Mouse (Mus musculus) small intestine, adult 2 months (tissue): ENCODE data around the gene Sgms1. TPM values are rescaled to one million over a fixed set of nuclear protein-coding genes. Genes with fewer than 3 reads are reported as not detected.

Experiments used
- H3K27ac ChIP-seq: fragments of 200-500 bp; 2 replicates; pipeline ENCODE4 v1.5.1; 2012; ENCODE audit warnings: low read depth, low read length, control low read depth, inconsistent platforms; ENCODE audit not compliant: insufficient read depth
- H3K27me3 ChIP-seq: fragments of 200-500 bp; 2 replicates; pipeline ENCODE4 v1.6.1; 2012; ENCODE audit warnings: mild to moderate bottlenecking, moderate library complexity, low read length, inconsistent platforms; ENCODE audit not compliant: control insufficient read depth, insufficient read depth
- H3K36me3 ChIP-seq: fragments of 200-500 bp; 2 replicates; pipeline ENCODE4 v1.6.1; 2012; ENCODE audit warnings: mild to moderate bottlenecking, low read length, control low read depth, inconsistent platforms; ENCODE audit not compliant: control insufficient read depth, insufficient read depth
- H3K4me1 ChIP-seq: fragments of 200-500 bp; 2 replicates; pipeline ENCODE4 v1.6.1; 2012; ENCODE audit warnings: low read length, inconsistent platforms, mixed read lengths; ENCODE audit not compliant: control insufficient read depth, insufficient read depth, insufficient read length
- H3K4me3 ChIP-seq: fragments of 200-500 bp; 2 replicates; pipeline ENCODE4 v1.5.1; 2012; ENCODE audit warnings: low read depth, mild to moderate bottlenecking, control low read depth, inconsistent platforms, low read length, moderate library complexity
- CTCF ChIP-seq: fragments of 200-500 bp; IDR thresholded peaks from 2 replicates; pipeline ENCODE4 v1.5.1; 2012; ENCODE audit warnings: low read depth, mild to moderate bottlenecking, control low read depth, inconsistent platforms, low read length, moderate library complexity, mixed read lengths; ENCODE audit not compliant: insufficient replicate concordance, insufficient read length; ENCODE audit errors: extremely low read depth
- POLR2A ChIP-seq: fragments of 200-500 bp; IDR thresholded peaks from 2 replicates; pipeline ENCODE4 v1.6.1; 2012; ENCODE audit warnings: low read depth, mild to moderate bottlenecking, control low read depth, inconsistent platforms, low read length, moderate library complexity
- WGBS: fragments of 180-500 bp; shearing (Covaris S2); methylation state at CpG from one replicate; pipeline ENCODE4 v1.1.7; 2018; 5-methylcytosine and 5-hydroxymethylcytosine counted together
- polyA plus RNA-seq: library from polyadenylated mRNA; depleted of rRNA; stranded (reverse); fragments of >200 nt; gene quantifications from 2 replicates; pipeline ENCODE4 v1.2.3, GENCODE M21; 2012

Gene Sgms1
- polyA plus RNA-seq, 1 experiment = 7.5 TPM

DNA sequence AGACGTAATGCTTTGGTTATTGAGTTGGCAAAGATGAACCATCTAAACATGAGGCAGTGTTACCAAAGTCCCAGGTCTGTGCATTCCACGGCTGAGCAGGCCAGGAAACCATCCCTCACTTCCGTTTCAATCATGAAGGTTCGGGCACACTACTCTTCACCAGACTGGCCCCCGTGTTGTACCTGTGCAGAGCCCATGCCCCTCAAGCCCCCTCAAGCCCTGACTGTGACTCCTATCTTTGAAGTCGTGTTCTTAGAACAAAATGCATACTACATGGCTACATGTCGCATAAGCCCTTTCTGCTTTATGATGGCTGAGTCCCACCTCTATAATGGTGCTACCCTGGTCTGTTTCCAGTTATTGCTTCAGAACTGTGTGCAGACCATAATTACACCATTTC is 217.5 kb downstream of the Sgms1 start:
- TF ChIP-seq CTCF (no peak), POLR2A (no peak)
- 90% methylated on average over 7 of the region's 7 CpGs for WGBS

DNA sequence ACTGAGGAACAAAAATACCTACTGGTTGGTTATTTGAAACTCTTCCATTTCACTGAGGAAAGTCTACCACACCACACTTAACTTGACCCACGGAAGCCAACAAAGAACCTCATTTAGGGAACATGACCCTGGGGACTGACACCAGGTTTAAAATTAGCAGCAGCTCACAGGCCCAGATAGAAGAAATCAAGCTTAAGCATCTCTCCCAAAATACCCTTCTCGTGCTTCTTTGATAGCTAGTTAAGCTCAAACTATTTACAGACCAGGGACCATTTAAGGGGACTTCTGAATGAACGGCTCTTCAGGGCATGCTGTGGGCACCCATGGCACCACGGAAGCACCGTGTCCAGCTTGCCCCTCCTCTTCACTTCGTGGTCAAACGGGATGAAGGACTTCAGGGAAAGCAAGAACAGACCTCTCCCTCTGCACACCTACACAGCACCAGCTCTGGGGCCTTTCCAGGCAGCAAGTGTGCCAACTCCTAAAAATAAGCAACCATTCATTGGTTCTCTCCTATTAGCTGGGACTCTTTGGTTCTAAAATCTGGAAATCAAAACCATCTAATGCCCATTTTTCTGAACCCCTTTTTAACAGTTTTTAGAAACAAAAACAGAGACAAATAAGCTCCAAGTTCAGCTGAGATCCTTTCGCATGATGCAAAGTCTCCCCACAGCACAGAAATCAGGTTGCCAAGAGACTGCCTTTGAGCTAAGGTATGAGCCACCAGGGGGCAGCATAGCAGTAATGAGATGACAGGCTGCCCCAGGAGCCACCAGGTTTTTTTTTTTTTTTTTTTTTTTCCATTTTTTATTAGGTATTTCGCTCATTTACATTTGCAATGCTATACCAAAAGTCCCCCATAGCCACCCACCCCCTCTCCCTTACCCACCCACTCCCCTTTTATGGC is 219.6 kb downstream of the Sgms1 start:
- no peak overlapping the region for H3K27ac ChIP-seq

More for the DNA sequence above, 217.5 kb downstream of the Sgms1 start:
- H3K4me1 ChIP-seq = peaks cover 12% of the 10 kb centered on the region
- no peaks in the 10 kb centered on the region for H3K27me3 ChIP-seq
- H3K4me3 ChIP-seq = no peak overlapping the region
- no peak overlapping the region for H3K27ac ChIP-seq
- H3K36me3 ChIP-seq = no peaks in the 10 kb centered on the region

DNA sequence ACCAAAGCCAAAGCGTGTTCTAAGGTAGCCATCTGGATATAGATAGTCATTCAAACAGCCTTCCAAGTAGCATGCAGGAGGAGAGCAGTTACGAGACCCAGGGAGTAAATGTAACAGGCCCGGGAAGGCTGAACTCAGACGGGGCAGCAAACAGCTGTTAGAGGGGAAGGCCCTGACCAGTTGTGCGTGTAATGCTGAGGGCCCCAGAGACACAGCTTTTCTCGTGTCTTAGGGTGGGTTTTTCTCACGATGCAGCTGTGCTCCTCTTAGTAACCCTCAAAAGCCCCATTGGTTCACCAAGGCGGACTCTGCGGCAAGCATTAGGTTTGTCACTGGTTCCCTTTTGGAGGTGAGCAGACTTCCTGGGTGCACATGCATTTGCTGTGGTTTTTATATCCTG is 221.5 kb downstream of the Sgms1 start:
- Histone ChIP-seq H3K4me3 (no peak overlapping the region), H3K4me1 (peaks cover 12% of the 10 kb centered on the region), H3K27ac (no peak overlapping the region), H3K36me3 (no peaks in the 10 kb centered on the region), H3K27me3 (no peaks in the 10 kb centered on the region)
- TF ChIP-seq POLR2A (no peak), CTCF (no peak)
- 86% methylated on average over 9 of the region's 9 CpGs for WGBS

More for the DNA sequence above, 219.6 kb downstream of the Sgms1 start:
- Histone ChIP-seq H3K27me3 (no peaks in the 10 kb centered on the region), H3K4me3 (no peak overlapping the region), H3K4me1 (peaks cover 12% of the 10 kb centered on the region), H3K36me3 (no peaks in the 10 kb centered on the region)
- WGBS = 81% methylated on average over 8 of the region's 9 CpGs
- no peak for TF ChIP-seq POLR2A
- TF ChIP-seq CTCF = peak; percentile 64; the same call in 1 of the 2 replicates

DNA sequence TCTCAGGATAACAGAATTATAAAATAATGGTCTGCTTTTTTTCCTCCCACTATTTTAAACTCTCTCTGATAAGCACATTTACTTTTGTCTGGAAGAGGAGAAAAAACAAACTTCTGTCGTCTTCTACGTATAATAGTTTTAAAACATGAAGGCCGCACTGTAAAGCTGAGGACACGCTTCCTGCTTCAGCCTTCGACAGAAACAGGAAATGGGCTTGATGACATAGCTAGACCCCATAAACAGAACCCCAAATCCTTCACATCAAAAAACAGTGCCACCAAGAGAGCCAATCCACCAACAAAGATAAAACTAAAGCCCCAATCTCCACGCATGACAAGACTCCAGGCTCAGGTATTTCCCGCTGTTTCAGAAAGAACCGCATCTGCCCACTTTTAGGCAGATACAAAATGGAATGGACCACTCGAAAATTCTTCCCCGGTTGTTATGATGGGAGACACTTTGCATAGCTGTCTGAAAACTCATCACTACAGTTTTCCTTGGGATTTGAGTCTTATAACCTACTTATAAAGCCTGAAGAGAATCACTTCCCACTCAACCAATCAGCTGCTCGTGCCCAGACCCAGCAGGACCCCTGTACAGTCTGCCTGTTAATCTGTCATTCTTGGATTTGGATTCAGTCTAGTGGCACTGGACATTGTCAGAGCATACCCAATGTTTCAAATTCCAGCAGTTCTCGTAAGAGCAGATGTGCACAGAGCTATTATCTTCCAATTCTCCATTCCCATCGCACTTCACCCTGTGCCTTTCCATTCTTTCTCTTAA is 222.5 kb downstream of the Sgms1 start:
- H3K4me3 ChIP-seq = no peak overlapping the region
- no peak overlapping the region for H3K27ac ChIP-seq
- H3K4me1 ChIP-seq = peaks cover 6% of the 10 kb centered on the region
- no peaks in the 10 kb centered on the region for H3K27me3 ChIP-seq
- TF ChIP-seq POLR2A = no peak
- TF ChIP-seq CTCF = no peak
- no peaks in the 10 kb centered on the region for H3K36me3 ChIP-seq
- WGBS = 87% methylated on average over 13 of the region's 13 CpGs

DNA sequence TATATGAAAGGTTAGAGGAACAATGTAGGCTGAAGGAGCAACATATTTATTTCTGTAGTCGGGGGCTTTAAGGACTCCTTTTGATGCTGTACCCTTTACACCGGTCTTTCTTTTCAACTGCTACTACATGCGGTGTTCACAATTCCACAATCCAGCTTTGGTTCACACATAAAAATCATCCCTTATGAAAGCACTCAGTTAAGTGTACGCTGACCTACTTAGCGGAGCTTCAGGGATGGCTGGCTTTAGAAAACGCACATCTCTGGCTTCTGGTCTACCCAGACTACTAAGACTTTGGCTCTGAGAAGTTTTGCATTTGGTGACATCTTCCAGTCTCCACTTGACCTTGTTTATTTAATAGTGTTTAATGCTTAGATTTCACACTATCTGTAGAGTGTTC is 223.8 kb downstream of the Sgms1 start:
- Histone ChIP-seq H3K27me3 (no peaks in the 10 kb centered on the region), H3K4me1 (peaks cover 5% of the 10 kb centered on the region), H3K36me3 (no peaks in the 10 kb centered on the region), H3K27ac (no peak overlapping the region), H3K4me3 (no peak overlapping the region)
- WGBS = 86% methylated on average over 6 of the region's 6 CpGs
- TF ChIP-seq CTCF (no peak), POLR2A (no peak)

DNA sequence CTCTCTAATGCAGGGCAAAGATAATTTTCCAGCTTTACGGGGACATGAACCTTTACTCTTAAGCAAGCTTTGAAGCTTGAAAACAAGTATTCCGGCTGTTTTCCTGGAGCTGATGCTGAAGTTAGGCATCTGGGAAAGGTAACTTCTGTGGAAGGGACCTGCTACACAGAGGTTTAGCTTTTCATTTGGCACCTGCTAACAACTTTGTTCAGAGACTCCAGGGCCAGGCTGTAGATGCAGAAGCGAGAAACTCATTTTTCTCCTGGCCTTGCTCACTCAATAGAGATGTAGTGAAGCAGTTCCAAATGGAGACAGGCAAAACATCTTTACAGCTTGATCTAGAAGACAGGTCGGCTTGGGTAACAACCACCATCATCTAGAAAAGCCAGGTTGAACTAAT is 225.4 kb downstream of the Sgms1 start:
- peaks cover 7% of the 10 kb centered on the region for H3K36me3 ChIP-seq
- H3K4me3 ChIP-seq = no peak overlapping the region
- 94% methylated on average over 4 of the region's 4 CpGs for WGBS
- H3K27ac ChIP-seq = no peak overlapping the region
- H3K4me1 ChIP-seq = no peaks in the 10 kb centered on the region
- H3K27me3 ChIP-seq = no peaks in the 10 kb centered on the region
- TF ChIP-seq CTCF = no peak
- TF ChIP-seq POLR2A = no peak

DNA sequence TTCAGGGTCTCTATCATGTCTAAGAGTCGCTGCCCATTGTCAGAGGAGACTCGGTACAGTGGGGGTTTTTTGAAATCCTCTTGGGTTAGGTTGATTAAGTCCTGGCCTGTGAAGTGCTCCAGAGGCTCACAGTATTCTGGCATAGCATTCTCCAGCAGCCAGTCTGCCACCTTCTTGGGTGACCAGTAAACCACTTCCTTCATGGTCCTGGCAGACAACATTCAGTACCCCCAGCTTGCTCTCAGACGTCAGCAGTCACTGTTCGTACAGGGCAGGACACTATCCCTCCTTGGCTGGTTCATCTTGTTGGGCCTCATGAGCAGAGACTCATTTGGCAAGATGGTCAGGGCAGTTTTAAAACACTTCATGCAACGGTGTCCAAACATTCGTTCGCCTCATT is 229.6 kb downstream of the Sgms1 start:
- Histone ChIP-seq H3K27me3 (no peaks in the 10 kb centered on the region), H3K4me1 (peaks cover 10% of the 10 kb centered on the region; the same call in 1 of the 2 replicates), H3K4me3 (no peak overlapping the region), H3K36me3 (peaks cover 11% of the 10 kb centered on the region), H3K27ac (no peak overlapping the region)
- 92% methylated on average over 7 of the region's 7 CpGs for WGBS
- TF ChIP-seq POLR2A = no peak
- TF ChIP-seq CTCF = no peak
